Mouse (Mus musculus): ENCODE results near the gene Lmf2.

Lmf2 gene

GRCm38 (mm10) chr15:89314511-89315189 lies 40.8 kb downstream of the Lmf2 start:
- peak; percentile 72 for DNase-seq

- DNase-seq: no peak
Measured at GRCm38 (mm10) chr15:89314107-89314506, 41.4 kb downstream of the Lmf2 start.

- no peak for DNase-seq
Measured at GRCm38 (mm10) chr15:89313359-89313758, 42.1 kb downstream of the Lmf2 start.

GRCm38 (mm10) chr15:89309962-89310498 lies 45.4 kb downstream of the Lmf2 start:
- DNase-seq: peak; percentile 77

- peak; percentile 73 for DNase-seq
Measured at GRCm38 (mm10) chr15:89308406-89309139, 46.9 kb downstream of the Lmf2 start.

- DNase-seq: no peak
Measured at GRCm38 (mm10) chr15:89307461-89307860, 48.0 kb downstream of the Lmf2 start.

GRCm38 (mm10) chr15:89305966-89306365 lies 49.5 kb downstream of the Lmf2 start:
- DNase-seq: no peak
